Mouse (Mus musculus) E14TG2a.4 (cell line): ENCODE results near the gene Sept9.

Experiments
- CTCF ChIP-seq: conservative IDR thresholded peaks from 2 replicates; pipeline ENCODE4 v1.5.1; 2014; ENCODE audit warnings: low read length
- NANOG ChIP-seq: IDR thresholded peaks from 2 replicates; pipeline ENCODE4 v1.6.1; 2014; ENCODE audit warnings: borderline replicate concordance, low read length, mixed read lengths

DNA sequence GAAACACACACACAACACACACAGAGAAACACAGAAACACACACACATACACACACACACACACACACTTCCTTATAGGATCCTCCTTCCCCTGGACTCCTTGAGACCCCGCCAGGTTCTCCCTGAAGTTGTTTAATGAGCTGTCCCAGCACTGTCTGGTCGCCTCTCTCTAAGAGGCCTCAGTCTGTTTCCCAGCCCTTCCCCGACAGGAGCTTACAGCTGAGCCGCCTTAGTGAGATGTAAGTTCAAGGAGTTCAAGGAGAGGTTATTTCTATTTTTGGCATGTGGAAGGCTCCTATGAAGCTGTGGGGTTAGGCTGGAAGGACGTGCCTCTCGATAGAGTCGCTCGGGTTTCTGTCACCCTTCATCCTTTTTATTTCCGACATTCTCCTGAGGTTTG, 184.8 kb downstream of the Sept9 start:
- no peak for TF ChIP-seq NANOG
- TF ChIP-seq CTCF, result no peak
